Mouse (Mus musculus) ZHBTc4 (cell line): Measurements from ENCODE around the gene Defb26.
A peak's percentile ranks its signal among the peaks of the same experiment; 100 is the strongest.

Experiments
- DNase-seq: peaks from one replicate; pipeline ENCODE4 v3.0.0-alpha.2; 2011; ENCODE audit warnings: low read depth, low spot score

Defb26 gene

DNA sequence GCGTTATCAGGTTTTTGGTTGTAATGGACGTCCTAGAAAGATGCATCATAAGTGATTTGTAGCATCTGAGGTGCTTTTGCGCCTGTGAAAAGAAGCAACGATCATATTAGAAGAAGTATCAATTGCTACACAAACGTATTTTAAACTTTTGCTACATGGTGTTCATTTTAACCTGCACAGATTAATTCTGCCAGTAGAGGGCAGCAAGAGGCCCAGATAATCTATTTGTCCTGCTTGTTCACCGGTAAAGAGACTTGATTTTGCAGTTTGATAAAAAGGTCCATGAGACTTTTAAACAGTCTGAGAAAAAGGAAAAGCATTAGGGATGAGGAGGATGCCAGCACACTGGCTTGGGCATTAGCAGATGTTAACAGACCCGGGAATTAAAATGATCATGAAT lies 40.5 kb downstream of the Defb26 start:
- peak; percentile 65 for DNase-seq

- peak; percentile 59 for DNase-seq
Observed at GRCm38 (mm10) chr2:152464570-152465150, 46.8 kb downstream of the Defb26 start, which contains the start of gene Defb23. Gene Defb23, minus strand, starts transcription at chr2:152464620.

DNA sequence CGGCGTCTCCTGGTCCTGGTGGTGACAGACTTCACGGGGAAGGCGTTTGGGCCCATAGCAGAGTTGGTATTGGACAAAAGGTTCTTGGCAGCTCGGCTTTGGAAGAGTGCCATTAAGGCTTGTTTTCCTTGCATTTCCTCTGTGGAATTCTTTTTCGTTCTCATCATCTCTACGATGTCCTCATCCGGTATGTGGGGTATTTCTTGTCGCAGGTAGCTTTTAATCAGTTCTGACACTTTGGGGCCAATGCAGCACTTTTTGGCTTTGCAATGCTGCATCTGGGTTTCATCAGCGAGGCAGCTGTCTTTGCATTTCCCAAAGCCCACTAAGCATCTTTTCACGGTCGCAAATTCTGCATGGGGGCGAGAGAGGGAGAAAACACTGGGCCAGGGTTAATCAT lies 52.3 kb downstream of the Defb26 start:
- DNase-seq = no peak
